Mouse (Mus musculus) megakaryocyte-erythroid progenitor cell, adult 5-6 weeks (primary cell): ENCODE data around the gene Atp10a. TPM values are rescaled to one million over a fixed set of nuclear protein-coding genes. Genes with fewer than 3 reads are reported as not detected.

ENCODE experiments used
- ATAC-seq: replicated peaks from 2 replicates; pipeline ENCODE4 v1.8.0; 2016; ENCODE audit warnings: mild to moderate bottlenecking, inconsistent platforms; ENCODE audit not compliant: severe bottlenecking, poor library complexity, low FRiP score, low TSS enrichment
- total RNA-seq, 2 experiments: library from RNA; stranded (forward) in 1 of 2; stranded (reverse) in 1 of 2; fragments of 200-1000, 215-1000 nt in 1 of 2; fragments of >200 nt in 1 of 2; fragmentation: Nextera tagmentation in 1 of 2; gene quantifications; 2 replicates each; pipeline ENCODE4 v1.2.3; 2014 to 2017

The Atp10a gene
- total RNA-seq, 2 experiments from 2014 or later = 0.81 to 1.2 TPM

GRCm38 (mm10) chr7:58768253-58768652 lies 112.3 kb downstream of the Atp10a start:
- no peak for ATAC-seq

GRCm38 (mm10) chr7:58770254-58770653 lies 114.3 kb downstream of the Atp10a start:
- peak; percentile 84 for ATAC-seq

- no peak for ATAC-seq
Measured at GRCm38 (mm10) chr7:58772048-58772690, 116.2 kb downstream of the Atp10a start.

DNA sequence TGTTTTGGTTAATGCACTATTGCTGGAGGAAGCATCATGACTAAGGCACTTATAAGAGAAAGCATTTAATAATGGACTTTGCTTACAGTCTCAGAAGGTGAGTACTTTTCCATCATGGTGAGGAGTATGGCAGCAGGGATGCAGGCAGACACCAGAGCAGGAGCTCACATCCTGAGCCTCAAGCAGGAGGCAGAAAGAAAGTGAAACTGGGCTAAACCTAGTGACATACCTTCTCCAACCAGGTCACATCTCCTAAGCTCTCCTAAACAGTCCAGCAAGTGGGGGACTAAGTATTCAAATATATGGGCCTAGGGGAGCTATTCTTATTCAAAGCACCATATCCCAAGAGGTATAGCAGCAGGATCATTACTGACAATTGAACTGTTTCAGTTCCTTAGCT lies 123.2 kb downstream of the Atp10a start:
- no peak for ATAC-seq

GRCm38 (mm10) chr7:58786986-58787385 lies 131.0 kb downstream of the Atp10a start:
- ATAC-seq = no peak

DNA sequence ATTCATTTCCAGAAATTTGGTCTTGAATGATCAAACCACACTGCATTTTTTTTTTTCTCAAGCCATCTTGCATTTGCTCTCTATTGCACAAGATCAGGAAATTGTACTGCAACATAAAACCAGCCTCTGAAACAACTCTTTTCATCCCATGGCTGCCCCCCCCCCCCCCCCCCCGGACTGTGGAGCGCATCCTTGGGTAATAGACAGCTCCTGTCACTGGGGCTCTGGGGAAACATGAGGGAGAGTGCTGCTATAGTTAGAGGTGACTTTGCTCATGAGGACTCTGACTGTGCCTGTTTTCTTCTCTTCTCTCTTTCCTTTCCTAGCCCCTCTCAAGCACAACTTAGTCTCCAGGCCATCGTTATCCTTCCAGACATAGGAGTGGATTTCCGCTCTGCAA lies 131.6 kb downstream of the Atp10a start:
- no peak for ATAC-seq

- no peak for ATAC-seq
Measured at GRCm38 (mm10) chr7:58788424-58789261, 132.7 kb downstream of the Atp10a start.

- no peak for ATAC-seq
Measured at GRCm38 (mm10) chr7:58797281-58797680, 141.3 kb downstream of the Atp10a start.

GRCm38 (mm10) chr7:58800916-58801315 lies 144.9 kb downstream of the Atp10a start:
- ATAC-seq = no peak

- no peak for ATAC-seq
Measured at GRCm38 (mm10) chr7:58801791-58802190, 145.8 kb downstream of the Atp10a start.

DNA sequence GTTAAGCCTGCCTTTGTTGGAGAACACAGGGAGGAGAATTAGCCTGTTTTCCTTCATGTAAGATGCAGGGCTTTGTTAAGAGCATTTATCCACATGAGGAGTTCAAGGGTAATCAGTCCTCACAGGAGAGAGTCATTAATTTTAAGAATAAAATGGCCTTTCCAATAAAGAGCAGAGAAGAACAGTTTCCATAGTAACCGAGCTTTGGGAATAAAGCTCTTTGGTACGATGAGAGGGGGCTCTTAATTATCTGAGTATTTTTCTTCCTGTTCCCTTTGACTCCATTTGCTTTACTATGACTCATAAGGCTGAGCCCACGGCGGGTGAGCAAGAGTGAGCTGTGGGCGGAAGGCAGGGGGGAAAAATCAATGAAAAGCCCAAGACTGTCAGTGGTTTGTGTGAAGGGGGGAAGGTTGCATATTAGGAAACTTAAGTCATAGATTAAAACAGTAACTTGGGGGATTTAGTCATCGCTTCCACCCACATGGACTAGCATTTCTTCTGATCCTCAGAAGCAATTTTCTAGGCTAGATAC lies 166.2 kb downstream of the Atp10a start:
- ATAC-seq = no peak

DNA sequence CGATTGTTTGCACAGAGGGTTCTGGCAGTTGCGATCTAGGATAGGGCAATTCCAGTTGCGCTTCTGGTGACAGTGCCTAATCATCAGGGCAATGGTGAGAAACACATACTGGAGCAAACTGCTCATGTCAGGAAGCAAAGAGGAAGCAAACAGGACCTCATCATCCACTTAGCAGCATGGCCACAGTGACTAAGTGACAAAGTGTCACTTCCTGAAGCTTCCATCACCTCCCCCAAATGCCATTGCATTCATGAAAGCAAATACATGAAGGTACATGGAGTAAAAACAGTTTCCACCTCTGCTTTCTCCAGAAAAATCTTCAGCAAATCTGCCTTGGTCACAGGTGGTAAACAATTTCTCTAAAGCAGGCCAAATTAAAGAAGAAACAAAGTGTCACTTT lies 168.7 kb downstream of the Atp10a start:
- no peak for ATAC-seq

DNA sequence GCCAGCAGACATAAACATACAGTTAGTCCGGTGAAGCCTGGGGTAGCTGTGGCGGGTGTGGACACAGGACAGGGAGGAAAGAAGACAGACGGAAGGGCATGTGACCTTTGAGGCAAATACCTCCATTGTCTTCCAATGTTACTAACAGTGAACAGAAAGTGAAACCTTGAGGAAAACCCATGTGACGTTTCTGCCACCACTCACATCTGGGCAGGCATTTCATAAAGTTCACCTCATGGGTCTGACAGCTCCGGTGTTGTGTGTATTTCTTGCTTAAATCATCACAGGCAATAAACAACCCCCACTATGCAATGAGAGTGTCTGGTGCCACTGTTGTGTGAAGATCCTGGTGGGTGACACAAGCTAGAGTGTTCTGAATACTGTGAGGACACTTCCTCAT lies 173.1 kb downstream of the Atp10a start:
- ATAC-seq = no peak

- ATAC-seq = peak; percentile 61; the same call in 1 of the 2 replicates
Measured at GRCm38 (mm10) chr7:58836855-58837606, 181.1 kb downstream of the Atp10a start.

DNA sequence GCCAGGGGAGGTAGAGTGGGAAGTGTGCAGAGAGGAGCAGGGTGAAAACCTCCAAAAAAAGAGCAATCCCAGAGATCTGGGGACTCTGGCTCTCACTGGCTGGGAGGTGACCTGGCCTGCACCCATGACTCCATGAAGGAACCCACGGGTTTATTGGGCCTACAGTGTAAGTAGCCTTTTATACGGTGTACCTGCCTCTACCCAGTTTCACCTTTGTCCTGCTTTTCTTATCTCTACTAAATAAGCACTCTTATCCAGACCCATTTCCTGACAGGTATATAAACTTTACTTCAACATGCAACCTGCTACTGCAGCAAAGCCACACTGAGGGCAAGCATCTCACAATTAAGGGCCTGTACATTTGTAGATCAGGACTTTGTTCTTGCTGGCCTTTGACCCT lies 184.4 kb downstream of the Atp10a start:
- no peak for ATAC-seq

DNA sequence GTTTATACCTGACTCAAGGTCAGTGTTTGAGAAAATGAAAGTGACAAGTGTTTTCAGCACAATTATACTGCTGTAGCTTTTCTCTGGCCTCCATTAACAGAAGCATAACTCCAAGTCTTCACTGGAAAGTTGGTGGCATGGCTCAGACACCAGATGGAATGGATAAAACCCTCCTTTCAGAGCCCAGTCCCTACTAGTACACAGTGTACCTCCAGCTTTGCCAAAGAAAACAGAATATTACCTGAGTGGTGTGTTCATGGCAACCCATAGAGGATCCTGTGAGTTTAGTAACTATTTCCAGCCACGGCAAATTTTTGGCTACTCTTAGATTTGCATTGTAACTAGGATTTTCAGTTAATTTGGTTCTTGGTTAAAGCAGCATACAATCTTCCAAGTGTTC lies 185.1 kb downstream of the Atp10a start:
- no peak for ATAC-seq

- no peak for ATAC-seq
Measured at GRCm38 (mm10) chr7:58842818-58843217, 186.9 kb downstream of the Atp10a start.

- ATAC-seq = no peak
Measured at GRCm38 (mm10) chr7:58843767-58844445, 187.9 kb downstream of the Atp10a start.

- ATAC-seq = no peak
Measured at GRCm38 (mm10) chr7:58844449-58844848, 188.5 kb downstream of the Atp10a start.
